Mouse (Mus musculus) liver, embryonic 15.5 days (tissue): ENCODE data around the gene Cep70. TPM values are rescaled to one million over a fixed set of nuclear protein-coding genes. Genes with fewer than 3 reads are reported as not detected.

ENCODE experiments used
- ATAC-seq: fragments of 200-750 bp; cut with Nextera tagmentation; 2 replicates; pipeline ENCODE4 v1.8.0; 2017; ENCODE audit warnings: moderate number of reproducible peaks, mild to moderate bottlenecking, moderate library complexity; ENCODE audit not compliant: insufficient read depth
- H3K27ac ChIP-seq: fragments of 300-500 bp; sonication (generic); replicated peaks from 2 replicates; pipeline ENCODE4 v1.5.1; 2015; ENCODE audit warnings: mild to moderate bottlenecking, inconsistent platforms
- H3K27me3 ChIP-seq: fragments of 300-500 bp; sonication (generic); 2 replicates; pipeline ENCODE4 v1.6.1; 2015; ENCODE audit warnings: mild to moderate bottlenecking, inconsistent platforms
- H3K36me3 ChIP-seq: fragments of 300-500 bp; sonication (generic); replicated peaks from 2 replicates; pipeline ENCODE4 v1.6.1; 2015; ENCODE audit warnings: moderate library complexity, mild to moderate bottlenecking, inconsistent platforms
- H3K4me1 ChIP-seq: fragments of 300-500 bp; sonication (generic); replicated peaks from 2 replicates; pipeline ENCODE4 v1.6.1; 2015; ENCODE audit warnings: inconsistent platforms
- H3K4me2 ChIP-seq: fragments of 300-500 bp; sonication (generic); 2 replicates; pipeline ENCODE4 v1.6.1; 2015; ENCODE audit warnings: moderate library complexity, mild to moderate bottlenecking, inconsistent platforms
- H3K4me3 ChIP-seq: fragments of 300-500 bp; sonication (generic); replicated peaks from 2 replicates; pipeline ENCODE4 v1.5.1; 2015; ENCODE audit warnings: mild to moderate bottlenecking, inconsistent platforms
- H3K9ac ChIP-seq: fragments of 300-500 bp; sonication (generic); 2 replicates; pipeline ENCODE4 v1.6.1; 2015; ENCODE audit warnings: moderate library complexity, mild to moderate bottlenecking, inconsistent platforms
- H3K9me3 ChIP-seq: fragments of 300-500 bp; sonication (generic); replicated peaks from 2 replicates; pipeline ENCODE4 v1.6.1; 2016; ENCODE audit warnings: inconsistent platforms
- WGBS: fragments of 180-500 bp; shearing (Covaris S2); methylation state at CpG from one replicate; pipeline ENCODE4 v1.1.7; 2015; ENCODE audit warnings: mixed read lengths; ENCODE audit not compliant: insufficient replicate concordance; 5-methylcytosine and 5-hydroxymethylcytosine counted together
- polyA plus RNA-seq: library from polyadenylated mRNA; unstranded; fragments of >200 nt; fragmentation: Nextera tagmentation; extraction: Ambion mirVana; gene quantifications from 2 replicates; pipeline ENCODE4 v1.2.1, GENCODE M21; 2015

Gene Cep70
- polyA plus RNA-seq, 1 experiment from 2014 or later = 25.0 TPM

GRCm38 (mm10) chr9:99319343-99319951 is 76.3 kb downstream of the Cep70 start:
- H3K27me3 ChIP-seq = no peaks in the 10 kb centered on the region
- no peak overlapping the region for H3K9ac ChIP-seq
- WGBS = 49% methylated on average over 8 of the region's 8 CpGs
- H3K36me3 ChIP-seq = no peaks in the 10 kb centered on the region
- H3K4me3 ChIP-seq = no peak overlapping the region
- H3K27ac ChIP-seq = no peak overlapping the region
- no peaks in the 10 kb centered on the region for H3K9me3 ChIP-seq
- no peak for ATAC-seq
- H3K4me1 ChIP-seq = no peaks in the 10 kb centered on the region
- H3K4me2 ChIP-seq = no peak overlapping the region

DNA sequence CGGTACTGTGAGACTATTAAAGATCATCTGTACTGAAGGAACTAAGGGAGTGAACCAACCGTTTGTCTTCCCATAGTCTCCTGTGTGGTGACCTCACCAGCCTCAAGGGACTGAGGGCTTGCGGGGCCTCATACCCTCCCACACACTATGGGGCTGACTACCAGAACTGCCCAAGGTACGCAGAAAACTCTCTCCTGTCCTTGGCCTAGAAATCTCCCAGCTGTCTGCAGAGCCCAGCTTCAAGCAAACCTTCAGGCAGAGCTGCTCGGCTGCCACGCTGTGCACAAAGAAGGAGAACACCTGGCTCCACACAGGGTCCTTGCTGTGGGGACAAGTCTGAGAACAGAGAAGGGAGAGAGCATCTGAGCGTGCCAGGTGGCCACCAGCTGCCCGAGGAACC is 76.8 kb downstream of the Cep70 start:
- Histone ChIP-seq H3K4me2 (no peak overlapping the region), H3K9ac (no peak overlapping the region), H3K9me3 (no peaks in the 10 kb centered on the region), H3K27me3 (no peaks in the 10 kb centered on the region), H3K27ac (no peak overlapping the region), H3K36me3 (no peaks in the 10 kb centered on the region), H3K4me1 (no peaks in the 10 kb centered on the region), H3K4me3 (no peak overlapping the region)
- 63% methylated on average over 8 of the region's 8 CpGs for WGBS
- ATAC-seq = no peak

DNA sequence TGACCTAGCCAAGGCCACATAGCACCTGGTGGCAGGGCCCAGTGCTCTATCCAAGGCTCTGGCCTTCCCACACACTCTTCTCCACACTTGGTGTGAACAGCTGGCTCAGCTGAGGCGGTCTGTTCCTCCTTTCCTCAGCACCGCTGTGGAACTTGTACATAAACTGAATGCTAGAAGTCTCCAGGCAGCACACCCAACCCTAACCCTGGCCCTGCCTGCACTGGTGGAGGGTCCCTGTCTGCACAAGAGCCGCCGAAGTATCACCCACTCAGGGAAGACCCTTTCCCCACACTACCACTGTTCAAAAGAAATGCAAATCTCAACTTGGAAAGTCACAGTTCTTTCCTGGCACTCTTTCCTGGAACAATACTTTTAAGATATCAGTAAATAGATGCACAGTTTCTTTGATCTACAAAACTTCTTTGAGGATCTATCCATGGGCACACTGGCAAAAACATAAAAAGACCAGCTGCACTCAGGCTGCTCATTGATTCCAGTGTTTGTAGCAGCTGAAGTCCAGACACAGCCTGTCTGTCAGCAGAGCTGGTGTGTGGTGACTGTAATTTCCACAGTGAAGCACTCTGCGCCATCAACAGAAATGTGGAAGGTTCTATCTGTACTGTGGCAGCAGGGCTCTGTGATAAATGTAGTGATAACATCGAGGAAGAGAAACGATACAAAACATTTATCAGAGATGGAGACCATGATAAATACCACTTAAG is 82.2 kb downstream of the Cep70 start:
- no peaks in the 10 kb centered on the region for H3K4me1 ChIP-seq
- ATAC-seq = no peak
- WGBS = 72% methylated on average over 7 of the region's 7 CpGs
- no peaks in the 10 kb centered on the region for H3K27me3 ChIP-seq
- no peak overlapping the region for H3K27ac ChIP-seq
- H3K4me3 ChIP-seq = no peak overlapping the region
- H3K36me3 ChIP-seq = no peaks in the 10 kb centered on the region
- no peaks in the 10 kb centered on the region for H3K9me3 ChIP-seq
- H3K4me2 ChIP-seq = no peak overlapping the region
- H3K9ac ChIP-seq = no peak overlapping the region

DNA sequence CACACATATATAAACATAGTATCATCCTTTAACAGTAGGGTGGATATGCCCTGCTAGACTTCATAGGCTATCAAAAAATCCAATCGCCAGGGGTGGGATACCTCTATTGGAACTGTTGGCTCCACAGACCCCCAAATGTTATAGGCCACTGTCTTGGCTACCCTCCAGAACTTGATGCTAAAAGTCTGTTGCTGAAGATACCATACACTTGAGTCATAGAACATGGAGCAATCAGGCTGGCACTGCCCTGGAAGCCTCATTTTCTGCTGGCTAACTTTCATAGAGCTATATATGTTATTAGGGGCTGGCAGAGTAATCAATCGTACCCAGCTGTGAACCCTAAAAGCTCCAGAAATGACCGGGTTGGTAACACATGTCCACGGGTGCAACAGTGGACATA is 82.8 kb downstream of the Cep70 start:
- Histone ChIP-seq H3K9ac (no peak overlapping the region), H3K9me3 (no peaks in the 10 kb centered on the region), H3K27me3 (no peaks in the 10 kb centered on the region), H3K4me1 (no peaks in the 10 kb centered on the region), H3K27ac (no peak overlapping the region), H3K36me3 (no peaks in the 10 kb centered on the region), H3K4me2 (no peak overlapping the region), H3K4me3 (no peak overlapping the region)
- ATAC-seq = no peak
- WGBS = 46% methylated on average over 4 of the region's 4 CpGs

GRCm38 (mm10) chr9:99326881-99327280 is 83.7 kb downstream of the Cep70 start:
- Histone ChIP-seq H3K27ac (no peak overlapping the region), H3K27me3 (no peaks in the 10 kb centered on the region), H3K9me3 (no peaks in the 10 kb centered on the region), H3K4me3 (no peak overlapping the region), H3K4me2 (no peak overlapping the region), H3K9ac (no peak overlapping the region), H3K4me1 (no peaks in the 10 kb centered on the region), H3K36me3 (no peaks in the 10 kb centered on the region)
- 67% methylated on average over 4 of the region's 4 CpGs for WGBS
- no peak for ATAC-seq

DNA sequence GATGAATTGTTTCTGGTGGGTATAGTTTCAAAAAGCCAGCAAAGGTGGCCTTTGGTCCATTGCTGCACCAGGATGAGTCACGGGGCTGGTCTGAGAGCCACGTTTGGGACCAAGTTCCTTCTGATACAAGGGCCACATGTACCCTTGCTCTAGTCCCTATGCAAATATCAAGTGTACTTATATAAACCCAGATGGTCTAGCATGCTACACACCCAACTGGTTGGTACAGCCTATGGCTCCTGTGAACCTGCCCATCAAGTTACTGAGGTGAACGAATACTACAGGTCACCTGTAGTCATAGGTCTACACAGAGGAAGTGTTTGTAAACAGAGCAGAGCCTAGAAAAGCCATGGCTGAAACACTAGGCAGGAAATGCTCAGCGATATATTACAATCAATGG is 93.4 kb downstream of the Cep70 start:
- no peaks in the 10 kb centered on the region for H3K9me3 ChIP-seq
- no peak overlapping the region for H3K4me3 ChIP-seq
- no peak overlapping the region for H3K9ac ChIP-seq
- H3K27me3 ChIP-seq = no peaks in the 10 kb centered on the region
- no peak overlapping the region for H3K27ac ChIP-seq
- H3K4me1 ChIP-seq = no peaks in the 10 kb centered on the region
- H3K36me3 ChIP-seq = no peaks in the 10 kb centered on the region
- 60% methylated on average over 4 of the region's 4 CpGs for WGBS
- H3K4me2 ChIP-seq = no peak overlapping the region
- no peak for ATAC-seq

- ATAC-seq = no peak
- no peaks in the 10 kb centered on the region for H3K4me1 ChIP-seq
- H3K4me2 ChIP-seq = no peak overlapping the region
- H3K36me3 ChIP-seq = no peaks in the 10 kb centered on the region
- no peak overlapping the region for H3K9ac ChIP-seq
- 67% methylated on average over 1 of the region's 1 CpGs for WGBS
- no peaks in the 10 kb centered on the region for H3K27me3 ChIP-seq
- H3K4me3 ChIP-seq = no peak overlapping the region
- H3K9me3 ChIP-seq = no peaks in the 10 kb centered on the region
- H3K27ac ChIP-seq = no peak overlapping the region
Measured at GRCm38 (mm10) chr9:99338293-99338692, 95.1 kb downstream of the Cep70 start.

GRCm38 (mm10) chr9:99339182-99339581 is 96.0 kb downstream of the Cep70 start:
- H3K9me3 ChIP-seq = no peaks in the 10 kb centered on the region
- H3K4me3 ChIP-seq = no peak overlapping the region
- 69% methylated on average over 1 of the region's 1 CpGs for WGBS
- H3K9ac ChIP-seq = no peak overlapping the region
- no peaks in the 10 kb centered on the region for H3K4me1 ChIP-seq
- H3K27ac ChIP-seq = no peak overlapping the region
- H3K4me2 ChIP-seq = no peak overlapping the region
- H3K27me3 ChIP-seq = no peaks in the 10 kb centered on the region
- ATAC-seq = no peak
- H3K36me3 ChIP-seq = no peaks in the 10 kb centered on the region

DNA sequence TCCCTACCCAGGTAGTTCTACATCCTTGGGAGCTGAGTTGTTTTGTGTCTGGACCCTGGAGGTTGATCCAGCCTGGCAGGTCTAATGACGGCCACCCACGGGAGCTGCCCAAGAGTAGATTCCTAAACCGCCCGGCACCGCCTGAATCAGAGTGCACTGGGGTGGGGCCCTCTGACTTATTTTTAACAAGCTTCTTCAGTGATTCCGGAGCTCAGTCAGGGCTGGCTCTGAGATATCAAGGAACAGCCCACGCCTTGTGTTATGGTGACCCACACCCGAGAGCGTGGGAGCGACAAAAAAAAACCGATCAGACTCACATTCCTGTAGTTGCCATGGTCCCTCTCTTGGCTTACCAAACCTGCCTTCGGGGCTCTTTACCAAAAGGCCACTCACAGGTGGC is 97.0 kb downstream of the Cep70 start:
- no peaks in the 10 kb centered on the region for H3K9me3 ChIP-seq
- no peaks in the 10 kb centered on the region for H3K36me3 ChIP-seq
- H3K27me3 ChIP-seq = no peaks in the 10 kb centered on the region
- WGBS = 69% methylated on average over 12 of the region's 12 CpGs
- no peak overlapping the region for H3K9ac ChIP-seq
- H3K4me2 ChIP-seq = no peak overlapping the region
- no peak for ATAC-seq
- no peak overlapping the region for H3K27ac ChIP-seq
- no peak overlapping the region for H3K4me3 ChIP-seq
- H3K4me1 ChIP-seq = no peaks in the 10 kb centered on the region

GRCm38 (mm10) chr9:99341600-99341999 is 98.4 kb downstream of the Cep70 start:
- no peak for ATAC-seq
- no peak overlapping the region for H3K4me3 ChIP-seq
- no peak overlapping the region for H3K4me2 ChIP-seq
- no peaks in the 10 kb centered on the region for H3K4me1 ChIP-seq
- H3K9me3 ChIP-seq = no peaks in the 10 kb centered on the region
- WGBS = 15% methylated on average over 3 of the region's 3 CpGs
- no peak overlapping the region for H3K27ac ChIP-seq
- no peak overlapping the region for H3K9ac ChIP-seq
- no peaks in the 10 kb centered on the region for H3K27me3 ChIP-seq
- H3K36me3 ChIP-seq = no peaks in the 10 kb centered on the region

DNA sequence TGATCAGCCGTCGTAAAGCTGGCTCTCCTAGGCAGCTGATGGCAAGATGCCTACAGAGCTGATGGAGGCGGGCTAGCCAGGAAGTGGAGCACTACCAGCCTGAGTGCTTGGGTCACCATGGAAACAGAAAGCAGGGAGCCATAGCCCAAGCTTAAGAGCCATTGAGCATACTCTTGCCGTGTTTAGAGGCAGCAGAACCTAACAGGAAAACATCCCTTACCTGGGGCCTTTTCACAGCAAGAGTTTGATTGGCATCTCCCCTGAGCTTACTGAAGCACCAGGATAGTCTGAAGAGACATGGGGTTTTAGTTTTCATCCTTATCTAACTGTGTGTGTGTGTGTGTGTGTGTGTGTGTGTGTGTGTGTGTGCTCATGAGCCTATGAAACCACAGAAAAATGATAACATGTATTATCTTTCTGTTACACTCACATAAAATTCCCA is 102.2 kb downstream of the Cep70 start:
- H3K4me1 ChIP-seq = no peaks in the 10 kb centered on the region
- WGBS = 32% methylated on average over 4 of the region's 4 CpGs
- H3K9me3 ChIP-seq = no peaks in the 10 kb centered on the region
- no peak overlapping the region for H3K4me3 ChIP-seq
- no peak for ATAC-seq
- no peak overlapping the region for H3K27ac ChIP-seq
- no peak overlapping the region for H3K4me2 ChIP-seq
- H3K27me3 ChIP-seq = no peaks in the 10 kb centered on the region
- no peaks in the 10 kb centered on the region for H3K36me3 ChIP-seq
- H3K9ac ChIP-seq = no peak overlapping the region
